Mouse (Mus musculus): ENCODE measurements around the gene Vmn1r229. TPM values are rescaled to one million over a fixed set of nuclear protein-coding genes. Genes with fewer than 3 reads are reported as not detected.

The Vmn1r229 gene
- not detected in 2 replicates for polyA plus RNA-seq (2012; ENCODE audit: low replicate concordance)

GRCm38 (mm10) chr17:20811255-20811654 lies at the start of gene Vmn1r229:
Gene Vmn1r229, plus strand, starts transcription at chr17:20811555.

DNA sequence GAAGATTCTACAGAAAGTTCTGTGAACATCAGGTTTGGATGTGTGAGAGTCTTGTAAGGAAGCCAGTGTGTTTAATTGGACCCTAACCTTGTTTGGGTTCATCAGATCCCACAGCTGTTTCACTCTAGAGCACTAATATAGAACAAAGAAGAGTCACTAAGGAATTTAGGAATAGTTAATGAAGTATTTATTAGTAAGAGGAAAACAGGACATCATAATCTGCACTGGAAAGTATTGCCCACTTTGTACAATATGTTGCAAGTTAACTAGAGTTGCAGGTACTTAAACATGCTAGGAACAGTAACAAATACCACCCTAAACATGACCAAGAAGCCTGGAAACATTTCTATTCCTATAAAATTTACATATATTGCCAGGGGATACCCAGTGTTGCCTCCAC lies 25.3 kb upstream of the Vmn1r229 start, which contains the start of gene Vmn1r228:
Gene Vmn1r228, minus strand, starts transcription at position 101 of the 400 bp plus-strand sequence.

DNA sequence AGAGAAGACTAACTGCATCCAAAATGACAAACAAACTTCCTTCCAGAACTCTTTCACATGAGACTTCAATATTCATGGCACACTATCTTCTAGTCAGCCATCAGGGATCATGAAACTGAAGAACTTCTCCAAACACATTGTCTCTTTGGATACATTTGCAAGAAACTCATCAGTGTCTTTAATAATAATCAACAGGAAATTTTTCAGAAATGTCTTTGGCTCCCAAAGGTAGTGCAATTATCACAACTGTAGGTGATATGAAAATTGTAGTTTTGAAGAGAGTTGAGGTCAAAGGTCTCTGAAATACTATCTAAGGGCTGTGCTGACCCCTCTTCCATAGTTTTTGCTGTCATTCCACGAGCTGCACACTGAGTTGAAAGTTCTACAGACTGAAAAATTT lies 28.8 kb downstream of the Vmn1r229 start, which contains the start of gene Vmn1r230:
Gene Vmn1r230, plus strand, starts transcription at position 301 of the 400 bp plus-strand sequence.

Other genes with a start within 250 kb of the Vmn1r229 start
- not detected in 2 replicates for gene Vmn2r109, start 246.8 kb upstream of the Vmn1r229 start, polyA plus RNA-seq (2012; ENCODE audit: low replicate concordance)
- 0.01 TPM in 1 of 2 replicates, not detected in the other for gene Vmn2r110, start 215.1 kb upstream of the Vmn1r229 start, polyA plus RNA-seq (2012; ENCODE audit: low replicate concordance)
- not detected in 2 replicates for gene Fpr-rs3, start 186.7 kb upstream of the Vmn1r229 start, polyA plus RNA-seq (2012; ENCODE audit: low replicate concordance)
- not detected in 2 replicates for gene Vmn1r226, start 128.7 kb upstream of the Vmn1r229 start, polyA plus RNA-seq (2012; ENCODE audit: low replicate concordance)
- gene Vmn1r227, start 81.7 kb upstream of the Vmn1r229 start, polyA plus RNA-seq (2012; ENCODE audit: low replicate concordance), result not detected in 2 replicates
- not detected in 2 replicates for gene Vmn1r228, start 25.4 kb upstream of the Vmn1r229 start, polyA plus RNA-seq (2012; ENCODE audit: low replicate concordance)
- not detected in 2 replicates for gene Vmn1r230, start 28.9 kb downstream of the Vmn1r229 start, polyA plus RNA-seq (2012; ENCODE audit: low replicate concordance)
- not detected in 2 replicates for gene Vmn1r231, start 93.5 kb downstream of the Vmn1r229 start, polyA plus RNA-seq (2012; ENCODE audit: low replicate concordance)
- not detected in 2 replicates for gene Vmn1r232, start 108.2 kb downstream of the Vmn1r229 start, polyA plus RNA-seq (2012; ENCODE audit: low replicate concordance)
- 38.2 and 204 TPM in 2 replicates for gene Ppp2r1a, start 133.8 kb downstream of the Vmn1r229 start, polyA plus RNA-seq (2012; ENCODE audit: low replicate concordance)
- not detected in 2 replicates for gene Vmn1r233, start 184.9 kb downstream of the Vmn1r229 start, polyA plus RNA-seq (2012; ENCODE audit: low replicate concordance)
- gene Zfp160, start 197.3 kb downstream of the Vmn1r229 start, polyA plus RNA-seq (2012; ENCODE audit: low replicate concordance), result 1.2 and 1.7 TPM in 2 replicates